Mouse (Mus musculus) layer of hippocampus, adult 8-10 months (tissue): ENCODE measurements around the gene Rtbdn. TPM values are rescaled to one million over a fixed set of nuclear protein-coding genes. Genes with fewer than 3 reads are reported as not detected.

Experiments
- DNase-seq, 2 experiments: peaks; one replicate each; pipeline ENCODE4 v3.0.0; 2022; ENCODE audit warnings: low spot score in 2 of 2
- total RNA-seq, 4 experiments: library from RNA; stranded (reverse); gene quantifications; 2 replicates each; pipeline ENCODE4 v1.2.4; 2022

The Rtbdn gene
- total RNA-seq, 4 experiments from 2014 or later: 1.5 to 2.5 (median 1.7) TPM

GRCm38 (mm10) chr8:84978248-84978940 is 31.6 kb downstream of the Rtbdn start, which contains the start of gene Junb:
Gene Junb, minus strand, starts transcription at chr8:84978718.
- DNase-seq: peak; percentile 96 to 97

DNA sequence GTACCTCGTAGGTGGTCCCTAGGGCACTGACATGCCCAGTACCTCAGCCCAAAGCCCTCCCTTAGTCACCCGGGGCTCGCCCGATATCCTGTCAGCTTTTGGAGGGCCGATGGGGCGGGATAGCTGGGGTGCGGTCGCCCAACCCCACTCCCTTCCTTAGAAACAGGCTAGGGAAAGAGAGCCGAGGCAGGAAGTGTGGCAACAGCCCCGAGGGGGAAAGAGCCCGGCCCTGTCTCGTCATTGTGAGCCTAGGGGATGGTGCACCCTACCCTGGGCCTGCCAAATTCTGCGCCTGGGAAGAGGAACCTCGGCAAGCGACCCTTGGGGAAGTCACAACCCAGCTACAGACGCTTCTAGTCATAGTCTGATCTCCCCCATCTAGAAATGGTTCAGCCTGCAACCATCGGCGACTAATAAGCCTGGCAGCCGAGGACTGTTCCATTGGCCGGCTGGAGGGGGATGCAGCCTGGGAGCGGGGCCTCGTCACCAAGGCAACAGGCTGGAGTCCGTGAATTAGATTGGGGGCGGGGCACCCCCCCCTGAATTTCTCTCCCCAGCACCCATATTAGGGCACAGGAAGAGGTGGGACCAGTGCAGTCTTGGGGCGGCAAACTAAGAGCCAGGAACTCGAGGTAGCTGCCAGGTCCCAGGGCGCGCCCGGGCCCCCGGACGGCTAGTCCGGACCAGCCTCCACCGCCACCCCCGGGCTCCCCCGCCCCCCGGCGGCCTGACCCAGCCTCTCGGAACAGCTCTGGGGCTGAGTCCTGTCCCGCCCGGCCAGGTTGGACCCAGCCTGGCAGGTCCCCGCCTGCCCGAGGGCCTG is 33.0 kb downstream of the Rtbdn start:
- peak; percentile 93 for DNase-seq

DNA sequence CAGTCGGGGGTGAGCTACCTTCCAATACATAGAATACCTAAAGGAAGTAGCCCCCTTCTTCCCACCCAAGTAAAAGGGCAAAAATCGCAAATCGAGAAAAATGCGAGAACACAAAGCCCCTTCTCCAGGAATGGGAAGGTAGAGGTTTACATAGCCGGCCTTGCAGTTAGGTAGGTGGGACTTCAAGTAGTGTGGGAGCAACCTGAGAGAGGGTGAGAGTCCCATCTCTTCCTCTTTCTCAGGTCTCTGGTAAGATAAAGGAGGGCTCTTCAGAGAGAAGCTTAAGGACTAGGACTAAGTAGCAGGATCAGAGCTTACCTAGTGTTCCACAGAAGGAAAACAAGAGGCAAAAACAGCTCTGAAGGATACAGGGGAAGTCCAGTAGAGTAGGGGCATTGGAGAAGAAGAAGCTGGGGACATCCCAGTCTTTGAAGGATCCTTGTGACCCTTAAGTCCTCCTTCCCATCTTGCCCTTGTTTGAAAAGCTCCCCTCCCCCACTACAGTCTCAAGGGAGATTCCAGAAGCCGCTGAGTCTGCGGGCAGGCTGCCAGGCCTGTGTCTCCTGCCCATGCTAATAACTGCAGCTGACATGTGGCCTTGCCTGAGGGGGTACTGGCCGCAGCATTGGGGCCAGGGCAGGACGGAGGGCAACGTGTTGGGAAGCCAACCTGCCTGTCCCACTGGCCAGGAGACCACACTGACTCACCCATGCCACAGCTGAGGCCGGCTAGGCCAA is 34.0 kb downstream of the Rtbdn start:
- peak in 1 of 2 experiments; percentile 57 for DNase-seq

DNA sequence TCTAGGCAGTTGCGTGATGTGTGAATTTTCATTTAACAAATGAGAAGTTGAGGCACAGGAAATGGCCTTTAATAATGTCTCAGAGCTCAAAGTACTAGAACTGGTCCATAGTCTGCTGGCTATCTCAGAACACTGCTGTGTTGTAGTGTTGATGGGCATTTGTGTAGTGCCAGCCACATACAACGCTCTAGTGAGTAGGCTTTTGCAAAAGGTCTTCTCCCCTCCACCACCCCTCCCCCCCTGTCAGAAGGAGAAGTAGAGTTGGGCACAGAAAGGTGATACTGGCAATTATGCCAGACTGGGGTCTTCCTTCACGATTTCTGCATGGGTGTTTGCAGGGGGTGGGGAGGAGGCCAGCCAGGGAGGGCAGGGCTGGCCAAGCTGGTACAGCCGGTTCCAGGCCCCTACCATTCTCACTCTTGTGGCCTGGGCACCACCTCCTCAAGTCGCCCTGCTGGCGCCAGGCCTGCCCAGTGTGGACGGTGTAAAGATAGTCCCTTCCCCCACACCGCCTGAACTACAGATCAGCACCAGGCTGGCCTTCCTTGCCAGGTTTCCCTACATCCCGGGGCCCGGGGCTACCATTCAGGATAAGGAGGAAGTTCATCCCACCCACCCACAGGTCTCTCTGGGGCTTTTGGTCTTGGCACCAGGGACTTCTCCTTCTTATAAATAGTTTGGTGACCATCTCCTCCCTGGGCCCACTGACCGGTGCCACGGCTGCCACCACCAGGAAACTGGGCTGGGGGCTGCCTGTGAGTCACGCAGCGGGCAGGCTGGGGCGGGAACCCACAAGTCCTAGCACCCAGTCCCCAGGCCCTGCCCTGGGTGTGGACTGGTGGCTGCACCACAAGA is 35.1 kb downstream of the Rtbdn start:
- peak in 1 of 2 experiments; percentile 1 for DNase-seq

DNA sequence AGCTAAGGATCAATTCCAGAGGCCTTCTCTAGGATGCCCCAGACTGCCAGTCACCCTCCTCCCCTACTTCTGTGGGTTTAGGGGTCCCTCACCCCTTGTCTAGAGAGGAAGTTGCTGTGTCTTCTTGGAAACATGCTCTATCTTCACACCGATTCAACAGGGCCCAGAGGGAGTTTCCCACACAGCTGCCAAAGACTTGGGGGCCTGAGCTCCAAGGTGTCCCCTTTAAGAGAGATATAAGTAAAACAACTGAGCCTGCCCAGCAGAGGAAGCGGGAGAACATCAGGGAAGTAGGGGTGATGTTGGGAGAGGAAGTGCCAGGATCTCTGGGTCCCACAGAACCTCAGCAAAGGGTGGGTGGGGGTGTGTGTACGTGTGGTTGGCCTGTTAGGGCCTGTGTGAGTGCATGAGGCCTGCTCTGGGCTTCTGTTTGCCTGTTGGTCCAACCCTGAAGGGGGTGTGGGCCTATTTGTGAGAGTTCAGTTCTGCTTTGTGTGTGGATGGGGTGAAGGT is 35.8 kb downstream of the Rtbdn start:
- DNase-seq: no peak

DNA sequence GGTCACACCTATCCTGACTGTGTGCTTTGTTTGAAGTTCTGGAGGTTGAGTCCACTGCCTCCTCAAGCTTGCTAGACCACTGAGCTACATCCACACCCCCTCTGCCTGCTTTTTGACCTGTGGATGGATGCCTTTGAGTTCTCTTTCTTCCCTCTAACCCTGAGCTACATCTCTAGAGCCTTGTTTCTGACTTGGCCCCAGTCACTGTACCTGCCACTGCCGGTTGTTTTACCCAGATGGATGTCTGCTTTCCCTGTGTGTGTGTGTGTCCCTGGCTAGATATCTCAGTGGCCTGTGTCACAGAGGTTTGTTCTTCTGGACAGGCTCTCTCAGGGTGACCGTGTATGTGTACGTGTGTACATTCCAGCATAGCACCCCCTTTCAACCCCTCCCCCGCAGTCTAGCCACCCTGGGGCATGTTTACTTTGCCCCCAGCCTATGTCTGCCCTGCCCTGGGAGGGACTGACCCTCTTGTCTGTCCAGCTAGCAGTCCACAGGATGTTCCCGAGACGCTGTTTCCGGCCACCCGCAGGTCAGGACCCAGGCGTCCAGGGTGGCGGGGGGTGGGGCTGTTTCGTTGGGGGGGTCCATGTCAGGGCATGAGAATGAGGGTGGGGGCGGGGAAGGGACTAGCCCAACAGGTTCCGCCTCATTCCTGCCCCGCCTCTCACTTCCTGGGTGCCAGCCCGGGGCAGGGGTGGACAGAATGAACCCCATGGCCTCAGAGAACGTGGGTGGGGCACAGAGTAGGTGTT is 37.7 kb downstream of the Rtbdn start:
- DNase-seq: no peak

- DNase-seq: no peak
These were observed 38.4 kb downstream of the Rtbdn start for GRCm38 (mm10) chr8:84985049-84985683.

- DNase-seq: peak; percentile 93 to 94
These were observed 39.0 kb downstream of the Rtbdn start for GRCm38 (mm10) chr8:84985684-84986378.

DNA sequence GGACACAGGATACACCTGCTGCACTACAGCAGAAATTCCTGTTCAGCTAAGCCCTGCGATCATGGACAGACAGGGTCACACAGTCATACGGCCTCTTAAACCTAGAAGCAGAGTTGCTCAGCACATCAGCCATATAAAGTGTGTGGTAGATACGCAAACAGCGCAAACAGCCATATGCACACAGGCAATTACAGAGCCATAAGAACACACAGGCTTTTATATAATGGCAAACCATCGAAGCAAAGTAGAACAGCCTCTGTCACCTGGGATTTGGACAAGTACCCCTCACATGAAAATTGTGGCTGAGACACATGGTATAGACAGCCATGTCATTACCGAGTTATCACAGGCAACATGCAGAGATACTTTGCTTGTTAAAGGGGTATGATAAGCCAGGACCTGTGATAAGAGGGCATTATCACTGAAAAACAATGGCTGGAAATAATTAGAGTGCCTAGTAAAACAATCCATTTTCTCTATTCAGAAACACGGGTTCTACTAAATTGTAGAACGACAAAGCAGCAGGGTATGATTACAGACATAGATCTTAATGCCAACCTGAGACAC is 39.7 kb downstream of the Rtbdn start:
- DNase-seq: peak in 1 of 2 experiments; percentile 24

DNA sequence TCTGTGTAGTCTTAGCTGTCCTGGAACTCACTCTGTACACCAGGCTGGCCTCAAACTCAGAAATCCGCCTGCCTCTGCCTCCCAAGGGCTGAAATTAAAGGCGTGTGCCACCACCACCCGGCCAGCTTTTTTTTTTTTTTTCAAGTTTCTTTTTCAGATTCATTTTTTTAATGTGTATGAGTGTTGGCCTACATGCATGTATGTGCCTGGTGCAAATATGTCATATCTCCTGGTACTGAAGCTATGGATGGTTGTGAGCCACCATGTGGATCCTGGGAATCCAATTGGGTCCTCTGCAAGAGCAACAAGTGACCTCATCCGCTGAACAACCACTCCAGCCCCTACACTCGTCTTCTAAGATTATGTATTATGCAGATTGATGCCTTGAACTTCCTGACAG is 40.6 kb downstream of the Rtbdn start:
- DNase-seq: no peak

- DNase-seq: no peak
These were observed 41.1 kb downstream of the Rtbdn start for GRCm38 (mm10) chr8:84987903-84988302.

DNA sequence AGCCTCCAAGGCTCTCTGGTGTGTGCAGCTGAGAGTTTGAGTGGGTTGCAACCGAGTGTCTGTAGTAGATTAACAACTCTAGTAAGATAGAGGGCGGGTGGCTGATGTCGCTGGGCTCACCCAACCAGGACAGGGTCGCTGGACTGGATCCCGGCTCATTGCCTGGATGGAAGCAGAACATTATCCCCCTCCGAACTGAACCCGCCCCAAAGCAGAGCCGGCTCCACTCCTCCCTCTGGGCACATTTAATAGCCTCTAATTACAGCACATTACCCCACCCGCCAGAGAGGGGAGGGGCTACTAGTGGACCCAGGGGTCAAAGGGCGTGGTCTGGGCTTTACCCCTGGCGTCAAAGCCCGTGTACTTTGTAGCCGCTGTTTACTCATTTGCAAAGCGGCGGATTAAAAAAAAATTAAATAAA is 42.5 kb downstream of the Rtbdn start:
- no peak for DNase-seq

- DNase-seq: peak; percentile 83 to 87
These were observed 43.0 kb downstream of the Rtbdn start for GRCm38 (mm10) chr8:84989810-84990209.

DNA sequence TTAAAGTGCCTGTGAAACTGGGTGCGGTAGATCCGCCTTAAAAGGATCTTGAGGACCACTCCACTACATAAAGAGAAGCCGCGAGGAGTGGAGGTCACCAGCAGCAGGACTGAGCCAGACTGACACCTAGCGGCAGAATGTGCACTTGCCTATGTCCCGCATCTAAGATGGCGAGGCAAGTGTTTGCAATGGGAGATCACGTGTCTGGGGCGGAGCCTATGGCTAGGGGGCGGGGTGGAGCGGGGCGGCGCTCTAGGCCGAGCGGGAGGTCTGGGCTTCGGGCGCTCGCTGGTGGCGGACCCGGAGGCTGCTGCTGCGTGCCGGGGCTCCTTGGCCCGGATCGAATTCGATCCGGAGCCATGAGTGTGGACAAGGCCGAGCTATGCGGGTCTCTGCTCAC is 43.6 kb downstream of the Rtbdn start, which contains the start of gene Hook2:
TSS of gene Hook2 (plus strand) at position 255 of the 400 bp plus-strand sequence.
- DNase-seq: peak; percentile 96 to 98

DNA sequence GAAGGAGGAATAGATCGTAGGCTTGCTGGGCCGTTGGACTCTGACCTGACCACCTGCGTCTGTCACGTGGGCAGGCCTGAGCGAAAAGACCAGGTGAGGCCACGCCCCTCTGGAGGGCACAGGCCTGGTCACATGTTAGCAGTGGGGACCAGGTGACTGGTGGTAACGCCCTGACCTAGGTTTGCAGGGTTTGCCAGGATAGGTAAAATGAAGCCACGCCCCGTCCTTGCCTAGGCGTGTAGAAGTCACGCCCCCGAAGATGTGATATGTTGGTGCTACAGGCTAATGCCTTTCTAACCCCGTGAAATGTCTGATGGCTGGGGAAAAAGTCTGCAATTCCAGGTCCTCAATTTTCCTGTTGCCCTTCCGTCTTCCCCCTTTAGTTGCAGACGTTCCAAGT is 44.0 kb downstream of the Rtbdn start:
- peak in 1 of 2 experiments; percentile 55 for DNase-seq

GRCm38 (mm10) chr8:84994375-84994774 is 47.6 kb downstream of the Rtbdn start:
- DNase-seq: no peak

- DNase-seq: no peak
These were observed 48.9 kb downstream of the Rtbdn start for GRCm38 (mm10) chr8:84995680-84996079.

GRCm38 (mm10) chr8:84996978-84997377 is 50.2 kb downstream of the Rtbdn start:
- no peak for DNase-seq
